Mouse (Mus musculus) spleen, adult 12 weeks (tissue): ENCODE results near the gene Gm3854.
A peak's percentile ranks its signal among the peaks of the same experiment; 100 is the strongest.
"Not testable (repeated sequence)": the region's sequence is repeated elsewhere in the genome, so short reads cannot be mapped to it uniquely, and the experiment has no call there.

Experiments
- DNase-seq: peaks from one replicate; pipeline ENCODE4 v3.0.0; 2022; ENCODE audit warnings: low spot score

Gm3854 gene

DNA sequence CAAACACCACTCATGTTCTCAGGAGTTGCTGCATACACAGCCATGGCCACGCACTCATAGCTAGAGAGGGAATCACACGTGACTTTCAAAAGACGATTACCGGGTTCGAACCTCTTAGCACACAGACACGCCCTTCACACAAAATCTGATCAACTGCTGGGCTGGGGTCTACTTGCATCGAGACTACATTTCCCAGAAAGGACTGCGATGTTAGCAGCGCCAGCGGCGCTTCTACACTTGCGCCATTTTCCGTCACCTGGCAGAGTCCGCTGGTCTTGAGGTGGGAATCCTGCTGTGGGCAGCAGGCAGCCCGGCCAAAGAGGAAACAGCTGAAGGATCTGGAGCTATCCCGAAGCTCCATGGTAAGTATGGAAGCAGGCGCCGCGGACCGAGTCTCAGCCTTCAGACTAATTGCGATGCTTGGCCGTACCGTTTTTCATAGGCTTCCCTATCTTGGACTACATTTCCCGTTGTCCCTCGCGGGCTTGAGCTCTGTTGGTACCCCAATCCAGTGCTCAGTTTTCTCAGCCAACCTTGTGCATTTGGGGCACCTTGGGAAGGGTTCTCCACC lies at the start of gene Gm3854:
Gene Gm3854 (plus strand): TSS at position 259 of the 571 bp plus-strand sequence.
- no peak for DNase-seq

- DNase-seq, result not testable (repeated sequence)
Observed at GRCm38 (mm10) chr7:6300796-6301195, 42.8 kb upstream of the Gm3854 start.

DNA sequence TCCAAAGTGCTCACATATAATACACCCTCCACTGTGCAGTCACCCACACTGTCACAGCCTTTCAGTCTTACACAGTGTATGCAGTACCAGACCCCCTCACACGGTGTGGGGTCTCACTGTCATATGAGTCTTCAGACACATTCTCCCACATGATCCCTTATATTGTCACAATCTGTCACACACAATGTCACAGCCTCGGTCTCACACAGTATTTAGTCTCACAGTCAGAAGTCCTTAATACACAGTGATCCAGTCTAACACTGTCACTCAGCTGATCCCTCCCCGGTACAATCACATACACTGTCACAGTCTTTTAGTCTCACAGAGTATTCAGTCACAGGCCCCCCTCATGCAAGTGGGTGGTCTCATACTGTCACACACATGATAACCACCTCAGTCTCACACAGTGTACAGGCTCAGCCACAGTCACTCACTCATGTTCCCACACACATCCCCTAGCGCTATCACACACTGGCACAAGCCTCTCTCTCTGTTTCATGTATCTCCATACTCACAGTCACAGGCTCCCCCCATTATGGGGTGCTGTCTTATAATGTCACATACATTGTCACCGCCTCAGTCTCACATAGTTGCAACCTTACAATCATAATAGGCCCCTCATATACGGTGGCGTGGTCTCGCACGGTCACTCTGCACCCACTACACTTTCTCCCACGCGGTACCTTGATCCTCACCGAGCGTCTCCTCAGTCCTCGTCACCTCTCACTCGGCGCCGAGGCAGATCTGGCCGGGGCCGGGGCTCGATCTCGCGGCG lies 12.9 kb upstream of the Gm3854 start:
- DNase-seq, result no peak

DNA sequence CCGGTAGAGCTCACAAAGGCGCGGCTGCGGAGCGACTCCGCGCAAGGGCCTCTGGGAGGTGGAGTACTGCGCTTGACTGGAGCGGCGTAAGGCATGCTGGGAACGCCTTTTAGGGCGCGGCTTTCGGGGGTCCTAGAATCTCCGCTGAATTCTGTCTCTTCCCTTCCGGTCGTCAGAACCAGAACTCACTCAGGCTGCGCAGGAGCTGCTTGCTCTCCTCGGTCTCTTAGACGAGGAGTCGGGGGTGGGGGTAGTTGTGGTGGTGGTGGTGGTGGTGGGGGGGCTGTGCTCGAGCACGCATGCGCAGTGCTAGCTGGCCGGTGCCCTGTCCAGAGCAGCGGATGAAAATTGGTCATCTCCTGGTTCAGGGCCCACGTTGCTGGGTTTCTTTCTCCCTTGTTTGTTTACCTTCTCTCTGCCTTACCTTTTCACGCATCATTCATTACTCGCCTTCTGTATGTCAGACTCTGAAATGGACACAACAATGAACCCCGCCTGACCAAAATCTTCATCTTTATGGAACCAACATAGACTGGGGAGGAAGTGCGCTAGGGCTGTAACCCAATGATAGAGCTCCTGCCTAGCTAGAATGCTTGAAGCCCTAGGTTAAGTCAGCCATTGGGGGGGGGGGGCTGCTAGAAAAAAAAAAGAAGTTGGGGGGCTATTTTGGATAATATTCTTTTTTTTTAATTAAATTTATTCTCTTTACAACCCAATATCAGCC lies 12.2 kb upstream of the Gm3854 start, which contains the start of gene Zfp583:
Gene Zfp583 (minus strand): TSS at position 53 of the 724 bp plus-strand sequence.
- DNase-seq, result peak; percentile 60

- no peak for DNase-seq
Observed at GRCm38 (mm10) chr7:6339865-6340264, 3.7 kb upstream of the Gm3854 start.

DNA sequence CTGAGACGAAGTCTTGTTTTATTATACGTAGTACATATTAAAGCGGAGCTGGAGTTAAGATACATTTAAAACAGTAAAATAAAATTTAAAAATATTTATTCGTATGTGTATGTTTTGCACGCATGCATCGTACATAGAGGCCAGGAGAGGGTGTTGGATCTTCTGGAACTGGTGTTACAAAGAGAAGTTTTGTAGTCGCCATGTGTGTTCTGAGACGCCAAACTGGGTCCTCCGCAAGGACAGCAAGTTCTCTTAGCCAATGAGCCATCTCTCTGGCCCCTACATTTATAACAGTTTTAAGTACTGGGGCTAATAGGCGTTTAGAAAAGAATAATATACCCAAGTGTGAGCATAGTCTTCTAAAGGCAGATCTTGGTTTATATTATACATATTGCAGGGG lies 565 bp downstream of the Gm3854 start:
- no peak for DNase-seq

DNA sequence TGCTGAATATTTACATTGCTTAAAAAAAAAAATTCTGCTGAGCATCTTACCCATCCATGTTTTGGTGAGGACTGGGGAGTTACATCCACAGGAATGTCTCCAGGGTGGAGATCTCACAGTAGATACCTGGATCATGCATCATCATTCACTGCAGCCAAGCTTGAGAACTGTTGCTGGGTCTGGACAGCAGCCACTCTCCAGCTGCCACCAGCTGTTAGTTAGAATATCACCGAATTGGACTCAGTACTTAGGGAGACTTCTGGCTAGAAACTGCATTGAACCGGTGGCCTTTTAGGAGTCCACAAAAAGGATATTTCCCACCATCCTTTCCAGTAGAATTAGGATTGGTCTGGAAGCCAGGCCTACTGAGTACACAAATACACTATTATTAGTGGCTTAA lies 14.6 kb downstream of the Gm3854 start:
- DNase-seq, result no peak

DNA sequence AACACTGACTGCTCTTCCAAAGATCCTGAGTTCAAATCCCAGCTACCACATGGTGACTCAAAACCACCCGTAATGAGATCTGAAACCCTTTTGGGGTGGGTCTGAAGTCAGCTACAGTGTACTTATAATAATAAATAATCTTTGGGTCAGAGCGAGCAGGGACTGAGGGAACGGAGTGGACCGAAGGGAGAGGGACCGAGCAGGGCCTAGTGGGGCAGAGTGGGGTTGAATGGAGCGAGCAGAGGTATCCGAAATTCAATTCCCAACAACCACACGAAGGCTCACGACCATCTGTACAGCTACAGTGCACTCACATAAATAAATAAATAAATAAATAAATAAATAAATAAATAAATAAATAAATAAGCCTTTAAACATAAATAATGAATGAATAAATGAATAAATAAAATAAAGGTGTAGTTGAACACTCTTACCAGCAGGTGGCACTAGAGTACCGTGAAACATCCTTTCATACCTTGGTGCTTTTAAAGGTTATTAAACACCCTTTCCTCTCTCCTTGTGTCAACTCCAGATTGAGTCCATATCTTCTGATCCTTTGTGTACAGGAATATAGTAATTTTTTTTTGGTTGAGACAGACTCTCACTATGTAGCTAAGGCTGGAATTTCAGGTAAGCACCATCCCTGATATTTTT lies 15.5 kb downstream of the Gm3854 start:
- DNase-seq, result no peak

DNA sequence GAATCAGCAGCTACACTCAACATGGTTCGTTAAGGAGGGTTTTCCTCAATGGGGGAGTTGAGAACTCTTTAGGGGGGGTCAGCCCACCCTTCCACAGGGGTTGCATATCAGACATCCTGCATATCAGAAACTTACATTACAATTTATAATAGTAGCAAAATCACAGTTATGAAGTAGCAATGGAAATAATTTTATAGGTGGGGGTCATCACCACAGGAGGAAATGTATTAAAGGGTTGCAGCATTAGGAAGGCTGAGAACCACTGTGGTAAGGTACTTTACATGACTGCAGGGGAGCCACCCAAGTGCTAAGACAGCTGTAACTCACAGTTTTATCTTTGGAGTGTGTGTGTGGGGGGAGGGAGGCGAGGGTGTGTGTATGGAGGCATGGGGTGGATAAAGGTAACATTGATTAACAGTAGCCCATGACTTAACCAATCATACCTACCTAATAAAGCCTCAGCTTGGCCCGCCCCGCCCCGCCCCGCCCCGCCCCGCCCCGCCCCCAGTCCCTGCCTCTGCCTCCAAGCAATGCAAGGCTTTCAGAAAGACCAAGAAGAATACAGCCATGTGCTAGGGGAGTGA lies 17.0 kb downstream of the Gm3854 start:
- no peak for DNase-seq

DNA sequence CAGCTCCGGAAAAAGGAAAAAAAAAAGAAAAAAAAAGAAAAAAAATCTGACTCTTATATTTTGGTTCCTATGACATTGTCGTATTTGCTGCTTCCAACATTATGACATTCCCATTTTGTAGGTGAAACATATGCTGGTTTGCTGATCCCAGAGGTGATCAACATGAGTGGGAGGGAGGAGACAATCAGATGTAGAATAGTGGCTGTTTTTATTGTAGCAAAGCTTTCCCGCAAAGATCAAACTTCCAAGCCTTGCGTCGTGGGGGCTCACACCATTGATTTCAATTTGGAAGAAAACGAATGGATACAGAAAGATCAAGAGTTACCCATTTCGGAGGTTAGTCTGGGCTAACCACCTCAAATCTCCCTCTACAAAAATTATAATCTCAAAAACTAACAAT lies 18.2 kb downstream of the Gm3854 start:
- no peak for DNase-seq

DNA sequence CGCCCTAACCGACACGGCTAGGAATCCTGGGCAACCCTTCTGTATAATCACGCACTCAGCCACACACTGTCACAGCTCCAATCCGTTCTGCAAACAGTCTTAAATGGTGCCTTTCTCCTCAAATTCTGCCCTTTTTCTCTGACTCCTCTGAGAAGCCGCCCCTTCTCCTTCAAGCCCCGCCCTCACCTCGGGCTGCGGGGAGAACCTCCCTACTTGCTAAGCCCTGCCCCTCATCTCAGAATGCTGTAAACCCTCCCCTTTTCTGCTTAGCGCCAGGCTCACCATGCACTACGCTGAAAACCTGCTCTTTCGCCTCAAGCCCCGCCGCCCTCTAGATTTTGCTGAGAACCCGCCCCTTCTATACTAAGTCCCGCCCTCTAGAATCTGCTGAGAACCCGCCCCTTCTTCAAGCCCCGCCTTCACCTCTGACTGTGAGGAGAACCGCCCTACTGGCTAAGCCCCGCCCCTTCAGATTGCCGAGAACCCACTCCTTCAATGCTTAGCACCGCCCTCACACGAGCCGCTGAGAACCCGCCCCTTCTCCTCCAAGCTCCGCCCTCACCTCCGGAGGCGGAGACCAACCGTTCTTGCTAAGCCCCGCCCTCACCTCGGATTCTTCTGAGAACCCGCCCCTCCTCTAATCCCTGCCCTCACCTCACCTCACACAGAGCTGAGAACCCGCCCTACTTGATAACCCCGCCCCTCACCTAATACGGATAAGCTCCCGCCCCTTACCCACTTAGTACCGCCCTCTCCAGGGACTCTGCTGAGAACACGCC lies 18.9 kb downstream of the Gm3854 start:
- peak; percentile 91 for DNase-seq

GRCm38 (mm10) chr7:6363047-6363488 lies 19.5 kb downstream of the Gm3854 start, which contains the start of gene Zfp78:
TSS of gene Zfp78 (plus strand) at chr7:6363280.
- DNase-seq, result no peak

- no peak for DNase-seq
Observed at GRCm38 (mm10) chr7:6364761-6365160, 21.2 kb downstream of the Gm3854 start.

GRCm38 (mm10) chr7:6367185-6367584 lies 23.6 kb downstream of the Gm3854 start:
- DNase-seq, result no peak

DNA sequence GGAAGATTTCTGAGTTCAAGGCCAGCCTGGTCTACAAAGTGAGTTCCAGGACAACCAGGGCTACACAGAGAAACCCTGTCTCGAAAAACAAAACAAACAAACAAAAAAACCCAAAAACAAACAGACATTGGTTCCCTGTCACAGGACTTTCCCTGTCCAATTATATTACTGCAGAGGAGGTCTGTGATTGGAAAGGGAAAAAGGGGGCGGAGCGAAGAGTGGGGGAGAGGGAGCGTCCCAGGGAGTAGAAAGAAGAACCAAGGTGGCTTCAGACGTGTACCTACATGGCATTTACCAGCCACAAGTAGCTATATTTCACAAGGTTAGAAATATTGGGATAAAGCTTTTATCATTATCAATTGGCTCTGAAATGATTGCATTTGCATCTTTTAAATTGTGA lies 24.6 kb downstream of the Gm3854 start:
- DNase-seq, result not testable (repeated sequence)

- no peak for DNase-seq
Observed at GRCm38 (mm10) chr7:6369460-6369859, 25.9 kb downstream of the Gm3854 start.

DNA sequence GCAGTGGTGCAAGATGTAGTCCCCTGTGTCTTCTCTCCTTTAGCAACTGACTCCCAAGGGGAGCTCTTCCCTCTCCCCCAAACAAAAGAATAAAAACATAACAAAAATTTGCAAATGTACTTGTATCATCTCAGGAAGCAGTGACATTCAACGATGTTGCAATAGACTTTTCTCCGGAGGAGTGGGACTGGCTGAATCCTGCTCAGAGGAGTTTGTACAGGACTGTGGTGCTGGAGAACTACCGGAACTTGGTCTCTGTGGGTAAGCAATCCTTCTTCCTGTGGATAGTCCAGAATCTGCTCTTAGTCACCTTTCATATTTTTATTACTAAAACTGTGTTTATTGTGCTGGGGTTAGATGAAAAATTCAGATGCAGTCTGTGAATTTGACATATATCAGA lies 29.4 kb downstream of the Gm3854 start:
- no peak for DNase-seq

DNA sequence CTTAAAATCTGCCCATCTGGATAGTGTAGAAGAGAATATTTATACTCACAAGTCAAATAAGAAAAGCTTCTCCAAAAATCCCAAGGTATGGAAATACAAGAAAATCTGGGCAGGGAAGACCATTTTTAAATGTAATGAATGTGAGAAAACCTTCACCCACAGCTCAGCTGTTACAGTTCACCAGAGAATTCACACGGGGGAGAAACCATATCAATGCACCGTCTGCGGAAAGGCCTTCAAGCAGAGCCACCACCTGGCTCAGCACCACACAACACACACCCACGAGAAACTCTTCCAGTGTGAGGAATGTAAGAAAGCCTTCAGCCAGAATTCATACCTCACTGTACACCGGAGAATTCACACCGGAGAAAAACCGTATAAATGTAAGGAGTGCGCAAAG lies 34.9 kb downstream of the Gm3854 start:
- DNase-seq, result no peak

GRCm38 (mm10) chr7:6381431-6381830 lies 37.9 kb downstream of the Gm3854 start:
- DNase-seq, result no peak

GRCm38 (mm10) chr7:6383044-6383455 lies 39.5 kb downstream of the Gm3854 start, which contains the start of gene Zfp28:
TSS of gene Zfp28 (plus strand) at chr7:6383295.
- DNase-seq, result peak; percentile 75

DNA sequence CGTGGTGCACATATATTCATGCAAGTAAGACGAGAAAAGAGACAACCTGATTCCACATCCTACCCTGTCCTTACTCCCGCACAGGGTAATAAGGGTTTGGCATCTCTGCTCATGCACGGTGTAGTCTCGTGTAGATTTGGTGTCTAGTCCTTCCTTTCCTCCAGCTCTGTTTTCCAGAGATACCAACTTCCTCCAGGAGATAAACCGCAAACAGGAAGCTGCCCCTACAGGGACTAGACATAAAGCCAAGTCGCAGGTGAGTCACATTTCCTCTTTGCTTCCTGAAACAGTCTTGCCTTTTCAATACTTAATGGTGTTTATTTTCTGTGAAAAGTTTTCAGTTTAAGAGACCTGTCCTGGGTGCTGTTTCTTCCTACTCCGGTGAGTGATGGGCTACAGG lies 40.5 kb downstream of the Gm3854 start:
- no peak for DNase-seq
